Mouse (Mus musculus): ENCODE results near the gene Vps8.
A peak's percentile ranks its signal among the peaks of the same experiment; 100 is the strongest.
"Not testable (repeated sequence)": the region's sequence is repeated elsewhere in the genome, so short reads cannot be mapped to it uniquely, and the experiment has no call there.

Gene Vps8

DNA sequence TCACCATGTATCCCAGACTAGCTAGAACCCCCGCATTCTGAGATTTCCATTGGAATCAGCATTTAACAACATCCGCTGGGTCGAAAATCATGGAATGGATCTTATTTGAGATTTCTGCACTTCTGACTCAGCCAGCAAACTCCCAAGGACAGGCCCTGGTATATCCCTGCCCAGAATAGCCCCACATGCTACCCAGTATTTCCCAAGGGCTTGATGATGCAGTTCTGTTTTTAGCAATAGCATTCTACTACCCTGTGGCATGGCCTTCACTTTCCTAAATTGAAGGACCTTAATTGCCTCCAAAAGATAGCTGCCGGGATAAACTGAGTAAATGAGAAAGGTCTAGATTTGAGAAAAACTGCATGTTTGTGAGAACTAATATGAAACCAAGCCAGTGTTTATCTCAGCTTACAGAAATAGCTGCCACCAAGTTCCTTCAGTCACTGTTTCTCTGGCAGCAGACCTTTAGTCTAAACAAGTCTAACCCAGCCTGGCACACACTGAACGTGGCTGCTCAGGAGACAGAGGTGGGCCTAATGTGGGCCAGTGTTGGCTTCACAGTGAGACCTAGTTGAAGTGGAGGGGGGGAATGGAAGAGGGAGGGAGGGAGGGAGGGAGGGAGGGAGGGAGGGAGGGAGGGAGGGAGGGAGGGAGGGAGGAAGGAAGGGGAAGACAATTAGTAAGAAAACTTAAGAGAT is 213.4 kb downstream of the Vps8 start:
- no peak for DNase-seq

DNA sequence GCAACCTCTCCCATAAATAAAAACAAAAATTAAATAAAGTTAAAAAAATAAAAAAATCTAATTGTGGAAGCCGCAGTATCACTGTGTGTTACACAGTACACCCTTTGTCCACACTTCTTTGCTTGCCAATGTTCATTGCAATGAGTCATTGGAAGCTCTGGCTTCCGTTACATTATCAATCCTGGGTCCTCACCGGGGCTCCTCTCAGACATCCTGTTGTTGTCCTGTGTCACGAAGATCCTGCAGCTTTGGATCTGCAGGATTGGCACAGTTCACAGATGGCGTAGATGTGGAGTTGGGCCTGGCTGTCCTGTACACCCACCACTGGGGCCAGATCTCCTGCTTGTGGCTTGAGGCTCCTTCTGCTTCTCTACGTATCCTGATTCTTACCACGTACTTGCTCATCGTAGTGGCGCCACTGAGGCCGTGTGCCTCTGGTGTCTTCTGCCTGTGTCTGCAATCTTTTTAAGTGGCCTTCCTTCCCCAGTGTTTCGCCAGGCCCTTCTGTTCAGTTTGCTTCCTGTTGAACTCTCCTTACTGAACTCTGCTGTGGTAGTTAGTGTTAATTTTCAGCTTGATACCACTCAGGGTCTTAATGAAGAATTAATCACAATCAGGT is 214.4 kb downstream of the Vps8 start:
- DNase-seq = no peak

DNA sequence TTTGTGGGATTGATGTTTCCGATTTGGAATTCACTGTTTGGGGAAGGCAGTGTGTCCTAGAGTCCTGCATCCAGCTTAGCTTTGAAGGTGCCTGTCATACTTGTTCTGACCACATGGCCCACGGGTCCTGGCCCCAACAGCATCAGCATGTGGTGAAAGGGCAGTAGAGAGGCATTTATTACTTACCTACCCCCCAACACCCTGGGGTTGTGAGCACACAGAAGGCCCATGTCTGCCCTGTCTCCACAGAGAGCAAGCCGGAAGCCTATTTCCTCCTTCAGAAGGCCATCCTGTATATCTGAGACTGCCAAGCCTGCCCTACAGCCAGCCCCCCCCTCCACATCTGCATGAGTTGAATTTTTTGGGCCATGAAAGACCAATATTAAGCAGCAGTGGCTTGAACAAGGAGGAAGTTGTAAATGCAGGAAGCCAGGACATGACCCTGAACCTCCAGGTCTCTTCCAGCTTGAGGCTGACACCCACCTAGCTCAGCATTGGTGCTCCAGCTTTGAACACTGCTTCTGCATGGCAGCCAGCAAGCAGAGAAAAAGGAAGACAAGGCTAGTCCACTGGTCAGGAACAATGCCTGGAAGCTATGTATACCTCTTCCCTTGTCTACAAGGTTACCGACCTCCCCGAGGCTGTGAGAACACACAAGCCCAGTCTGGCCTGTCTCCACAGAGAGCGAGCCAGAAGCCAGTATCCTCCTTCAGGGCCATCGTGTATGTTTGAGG is 218.0 kb downstream of the Vps8 start:
- DNase-seq = no peak

DNA sequence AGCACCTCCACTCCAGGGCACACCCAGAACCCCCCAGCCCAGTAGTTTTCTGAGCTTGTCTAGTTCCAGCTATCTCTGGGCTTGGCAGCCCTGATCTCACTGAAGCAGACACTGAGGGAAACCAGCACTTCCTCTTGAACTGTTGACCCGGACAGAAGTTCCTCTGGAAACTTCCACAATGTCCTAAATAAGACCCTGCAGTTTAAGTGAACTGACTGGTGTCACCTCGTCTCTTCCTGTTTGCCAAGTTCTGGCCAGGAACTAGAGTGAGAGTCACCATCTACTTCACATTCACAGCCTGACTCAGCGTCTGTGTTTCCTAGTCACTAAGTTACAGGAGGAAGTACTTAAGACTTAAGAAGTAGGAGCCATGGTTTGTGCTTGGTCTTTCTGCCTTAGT is 219.0 kb downstream of the Vps8 start:
- no peak for DNase-seq

DNA sequence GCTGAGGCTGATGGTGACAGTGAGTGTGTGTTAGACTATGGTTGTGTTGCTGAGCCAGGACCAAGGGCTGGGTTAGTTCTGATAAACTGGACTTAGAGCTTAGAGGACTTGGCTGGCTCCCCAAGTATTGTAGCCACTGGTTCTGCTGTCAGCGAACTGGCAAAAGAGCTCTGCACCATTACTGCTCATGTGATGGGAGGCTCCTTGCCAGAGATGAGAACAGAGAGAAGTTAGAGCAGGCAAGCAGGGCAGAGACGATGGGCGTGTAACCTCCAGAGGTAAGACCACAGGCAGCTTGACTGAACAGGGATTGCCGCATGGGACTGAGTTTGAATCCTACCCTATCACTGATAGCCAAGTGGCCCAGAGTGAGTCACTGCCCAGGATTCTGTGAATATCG is 220.0 kb downstream of the Vps8 start:
- DNase-seq = no peak

DNA sequence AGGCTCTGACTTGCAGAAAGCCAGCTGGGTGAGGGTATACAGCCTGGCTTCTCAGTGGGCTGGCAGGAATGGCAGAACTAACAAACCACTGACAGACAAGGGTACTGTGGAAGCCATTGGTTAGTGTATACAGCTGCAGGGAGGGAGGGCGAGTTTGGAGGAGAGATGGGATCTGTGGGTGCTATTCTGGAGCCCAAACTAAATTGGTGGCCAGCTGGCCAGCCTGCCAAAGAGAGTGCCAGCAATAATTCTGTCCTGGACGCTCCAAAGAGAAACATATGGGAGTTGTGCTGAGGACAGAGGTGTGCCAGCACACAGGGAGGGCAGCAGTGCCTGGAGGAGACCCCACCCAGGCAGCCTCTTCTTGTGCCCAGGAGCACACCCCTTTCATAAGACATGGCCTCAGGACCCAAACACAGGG is 220.7 kb downstream of the Vps8 start:
- no peak for DNase-seq

DNA sequence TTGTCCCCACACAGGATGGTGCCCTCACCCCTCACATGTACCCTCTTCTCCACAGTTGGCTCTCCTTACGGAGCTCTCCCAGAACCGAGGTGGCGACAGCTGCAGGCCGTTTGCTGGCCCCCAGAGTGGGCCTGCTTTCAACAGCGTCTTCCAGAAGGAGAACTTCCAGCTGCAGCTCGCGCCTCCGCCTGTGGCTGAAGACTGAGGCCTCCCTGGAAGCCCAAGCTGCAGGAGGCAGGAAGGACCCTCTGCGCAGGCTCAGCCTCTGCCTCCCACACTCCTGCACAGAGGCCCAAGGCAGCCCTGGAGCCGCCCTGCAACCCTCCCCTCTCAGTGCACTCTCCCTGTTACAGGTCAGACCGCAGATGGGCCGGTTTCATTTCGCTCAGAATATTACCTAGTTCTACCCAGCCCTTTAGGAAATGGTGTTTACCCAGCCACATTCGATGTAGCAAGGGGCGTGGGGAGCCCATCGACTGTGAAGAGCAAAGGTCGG is 221.2 kb downstream of the Vps8 start:
- no peak for DNase-seq

DNA sequence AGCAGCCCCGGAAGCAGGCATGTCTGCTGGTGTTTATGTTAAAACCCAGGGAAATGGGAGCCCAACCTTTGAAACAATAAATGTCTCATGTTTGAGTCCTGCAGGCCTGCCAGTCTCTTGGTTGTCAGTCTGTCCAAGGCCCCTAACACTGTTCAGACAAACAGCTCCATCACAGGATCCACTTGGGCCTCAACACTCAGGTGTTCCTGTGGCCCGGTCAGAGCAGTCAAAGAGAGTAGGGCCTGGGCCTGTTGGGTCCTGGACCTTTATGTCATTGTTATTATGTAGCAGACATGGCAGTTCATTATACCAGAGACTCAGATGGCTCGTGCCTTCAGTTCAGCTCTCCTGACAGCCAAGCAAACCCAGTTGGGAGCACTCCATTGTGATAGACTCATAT is 221.7 kb downstream of the Vps8 start:
- DNase-seq = no peak

DNA sequence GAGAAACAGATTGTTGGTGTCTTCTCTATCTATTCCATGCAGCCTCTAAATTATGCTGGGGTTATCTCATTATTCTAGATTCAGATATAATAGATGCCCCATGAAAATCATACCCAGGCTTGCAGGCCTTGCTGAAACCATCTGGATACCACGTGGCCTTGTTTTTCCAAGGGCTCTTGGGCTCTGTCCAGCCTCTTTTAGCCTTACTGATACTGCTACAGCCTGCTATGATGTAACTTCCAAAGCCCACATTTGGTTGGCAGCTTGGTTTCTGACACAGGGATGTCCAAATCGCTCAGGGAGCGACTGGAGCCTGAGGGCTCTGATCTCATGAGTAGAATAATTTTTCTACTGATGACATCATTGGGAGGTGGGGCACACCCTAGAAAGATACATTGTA is 223.0 kb downstream of the Vps8 start:
- DNase-seq = no peak

DNA sequence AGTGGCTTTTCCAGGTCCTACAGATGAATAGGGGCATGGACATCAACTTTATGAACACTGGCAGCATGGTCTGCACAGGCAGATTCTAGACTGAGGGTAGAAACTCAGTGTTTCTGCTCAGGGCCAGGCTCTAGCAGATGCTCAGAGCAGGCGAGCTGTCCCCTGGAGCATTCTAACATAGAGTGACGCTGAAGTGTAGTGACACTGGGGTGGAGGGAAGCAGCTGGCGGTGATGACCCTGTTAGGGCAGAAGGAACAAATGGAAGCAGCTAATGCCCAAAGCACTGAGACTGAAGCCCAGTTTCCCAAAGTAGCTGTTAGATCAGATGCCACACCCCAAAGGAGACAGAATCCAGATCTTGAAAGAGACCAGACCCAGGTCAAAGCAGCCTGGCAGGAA is 223.6 kb downstream of the Vps8 start:
- no peak for DNase-seq

DNA sequence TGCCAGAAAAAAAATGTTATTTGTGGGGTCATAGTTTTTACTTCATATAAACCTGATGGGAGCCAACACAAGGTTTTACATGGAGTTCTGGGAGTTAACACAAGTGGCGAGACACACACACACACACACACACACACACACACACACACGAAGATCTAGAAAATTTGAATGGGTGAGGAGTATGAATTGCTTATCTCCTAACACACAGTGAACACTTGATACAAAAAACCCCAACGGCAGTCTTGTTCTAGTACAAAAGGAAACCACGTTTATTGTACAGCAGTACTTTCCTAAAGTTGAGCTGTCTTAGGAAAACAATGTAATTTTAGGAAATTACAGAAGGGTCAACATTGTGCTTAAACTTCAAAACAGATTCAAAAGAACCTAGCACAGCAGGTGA is 225.9 kb downstream of the Vps8 start:
- no peak for DNase-seq

DNA sequence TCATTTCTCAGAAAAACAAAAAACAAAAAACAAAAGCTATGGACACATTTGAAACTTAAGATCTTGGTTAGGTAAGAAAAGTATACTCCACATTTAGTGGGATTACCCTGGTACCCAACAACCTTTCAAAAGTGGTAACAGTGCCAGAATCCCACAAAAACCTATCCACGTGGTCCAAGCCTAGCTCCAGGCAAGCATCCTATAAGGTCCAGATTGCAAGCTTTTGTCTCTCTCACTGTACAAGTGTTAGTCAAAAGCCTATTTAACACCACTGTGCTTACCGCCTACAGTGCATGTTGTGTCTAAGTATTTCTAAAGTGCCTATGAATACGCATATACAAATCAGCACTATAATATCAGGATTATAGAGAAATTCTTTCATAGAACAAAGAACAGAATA is 227.4 kb downstream of the Vps8 start:
- DNase-seq = no peak

DNA sequence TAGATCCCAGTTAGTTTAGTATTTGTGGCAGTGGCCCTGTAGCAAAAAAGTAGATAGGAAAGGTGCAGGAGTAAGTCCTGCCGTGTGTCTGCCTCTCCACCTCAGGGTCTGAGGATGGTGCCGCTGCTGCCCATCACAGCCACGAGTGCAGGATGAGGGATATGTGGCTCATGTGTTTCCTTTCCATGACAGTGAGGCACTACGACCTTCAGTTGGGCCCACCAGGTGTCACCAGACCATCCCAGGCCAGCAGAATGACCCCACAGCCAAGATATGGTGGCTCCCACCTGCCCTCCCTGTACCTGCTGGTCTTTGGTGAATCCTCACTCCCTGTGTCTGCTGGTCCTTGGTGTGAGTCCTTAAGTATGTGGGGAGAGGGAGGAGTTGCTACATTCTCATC is 228.2 kb downstream of the Vps8 start:
- no peak for DNase-seq

DNA sequence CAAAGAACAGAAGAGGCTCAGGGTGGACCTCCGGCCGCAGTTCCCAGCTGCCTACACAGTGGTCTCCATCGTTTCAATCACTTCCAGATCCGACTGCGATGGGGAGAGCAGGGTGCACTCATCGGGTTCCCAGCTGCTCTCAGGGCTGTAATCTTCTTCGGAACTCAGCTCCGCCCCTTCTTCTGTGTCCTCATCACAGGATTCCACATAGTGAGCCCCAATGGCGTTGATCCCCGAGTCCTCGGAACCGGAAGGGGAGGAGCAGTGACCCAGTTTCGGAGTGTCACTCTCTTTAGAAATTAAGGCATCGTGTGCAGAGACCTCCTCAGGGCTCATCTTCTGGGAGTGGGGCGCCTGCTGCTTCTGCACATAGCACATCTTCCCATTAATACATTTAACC is 230.2 kb downstream of the Vps8 start:
- DNase-seq = no peak

DNA sequence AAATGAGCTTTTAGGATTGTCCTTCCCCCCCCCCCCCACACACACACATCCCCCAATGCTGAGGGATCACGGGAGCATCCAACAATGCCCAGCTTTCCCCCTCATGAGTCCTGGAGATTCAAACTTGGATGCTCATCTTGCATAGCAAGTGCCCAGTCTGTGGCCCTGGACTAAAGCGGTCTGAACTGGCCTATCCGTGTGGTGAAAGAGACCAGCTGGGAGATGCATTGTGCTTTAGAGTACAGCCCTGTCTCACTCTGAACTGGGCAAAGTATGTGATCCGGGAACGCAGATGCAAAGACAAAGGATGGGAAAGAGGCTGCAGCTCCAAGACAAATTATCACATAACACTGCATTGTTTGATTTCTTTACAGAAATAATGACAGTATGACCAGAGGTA is 231.5 kb downstream of the Vps8 start:
- no peak for DNase-seq

DNA sequence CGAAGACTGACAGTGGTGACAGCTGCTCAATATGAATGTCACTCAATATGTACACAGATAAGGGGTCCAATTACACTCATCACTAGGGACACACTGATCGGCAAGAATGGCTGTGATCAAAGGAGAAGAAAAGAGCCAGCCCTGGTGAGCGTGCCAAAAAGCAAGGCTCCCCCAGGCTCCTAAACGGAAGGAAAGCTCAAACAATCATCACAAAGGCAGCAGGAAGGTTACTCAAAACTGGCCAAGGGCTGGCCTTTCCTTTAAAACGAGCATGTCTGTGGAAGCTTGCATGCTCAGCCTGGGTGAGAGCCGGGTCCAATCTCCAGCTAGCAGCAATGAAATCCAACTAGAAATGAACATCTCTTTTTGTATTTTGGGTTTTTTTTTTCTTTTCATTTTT is 232.4 kb downstream of the Vps8 start:
- DNase-seq = no peak

DNA sequence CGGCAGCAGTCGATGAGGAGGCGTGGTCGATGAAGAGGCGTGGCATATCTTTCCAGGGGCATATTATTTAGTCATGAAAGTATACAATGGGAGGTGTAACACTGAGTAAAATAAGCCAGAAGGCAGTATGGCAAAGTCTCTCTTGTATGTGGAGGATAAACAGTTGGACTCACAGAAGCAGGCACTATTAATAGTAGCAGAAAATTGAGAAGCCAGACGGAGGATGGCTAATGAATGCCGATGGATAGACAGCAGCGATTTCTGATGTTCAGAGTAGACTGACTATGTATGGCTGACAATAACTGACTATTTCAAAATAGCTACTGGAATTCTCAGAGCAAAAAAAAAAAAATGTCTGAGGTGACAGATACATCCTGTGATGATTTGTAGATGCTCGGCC is 233.0 kb downstream of the Vps8 start:
- no peak for DNase-seq

DNA sequence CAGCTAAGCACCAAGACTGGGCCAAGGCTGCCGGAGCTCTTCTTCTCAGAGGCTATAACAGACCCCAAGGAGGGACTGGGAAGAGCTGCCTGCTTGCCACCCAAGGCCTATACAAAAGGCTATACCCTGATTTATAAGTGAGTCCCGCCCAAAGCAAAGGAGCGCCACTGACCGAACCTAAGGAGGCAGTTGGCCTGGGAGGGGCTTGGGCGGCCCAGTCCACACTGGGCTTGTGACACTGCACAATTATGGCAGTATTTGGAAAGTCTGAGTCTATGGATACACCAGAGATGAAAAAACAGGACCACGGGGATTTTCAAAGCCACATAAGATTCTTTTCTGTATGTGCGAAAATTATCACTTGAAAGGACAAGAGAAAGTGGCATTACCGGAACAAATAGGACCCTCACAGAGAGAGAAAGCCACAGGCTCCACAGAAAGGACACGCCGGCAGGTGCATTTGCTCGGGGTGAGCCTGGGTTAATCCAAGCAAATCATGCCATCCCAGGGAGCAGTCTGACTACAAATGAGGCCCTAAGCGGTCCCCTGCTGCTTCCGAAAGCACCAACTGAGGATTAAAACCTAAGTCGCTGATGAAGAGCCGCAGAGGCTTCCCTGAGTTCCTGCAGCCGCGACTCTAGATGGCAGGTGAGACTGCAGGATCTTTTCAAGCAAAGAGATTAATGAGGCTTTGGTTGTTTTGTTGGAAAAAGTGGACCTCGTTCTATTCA is 241.9 kb downstream of the Vps8 start:
- no peak for DNase-seq

DNA sequence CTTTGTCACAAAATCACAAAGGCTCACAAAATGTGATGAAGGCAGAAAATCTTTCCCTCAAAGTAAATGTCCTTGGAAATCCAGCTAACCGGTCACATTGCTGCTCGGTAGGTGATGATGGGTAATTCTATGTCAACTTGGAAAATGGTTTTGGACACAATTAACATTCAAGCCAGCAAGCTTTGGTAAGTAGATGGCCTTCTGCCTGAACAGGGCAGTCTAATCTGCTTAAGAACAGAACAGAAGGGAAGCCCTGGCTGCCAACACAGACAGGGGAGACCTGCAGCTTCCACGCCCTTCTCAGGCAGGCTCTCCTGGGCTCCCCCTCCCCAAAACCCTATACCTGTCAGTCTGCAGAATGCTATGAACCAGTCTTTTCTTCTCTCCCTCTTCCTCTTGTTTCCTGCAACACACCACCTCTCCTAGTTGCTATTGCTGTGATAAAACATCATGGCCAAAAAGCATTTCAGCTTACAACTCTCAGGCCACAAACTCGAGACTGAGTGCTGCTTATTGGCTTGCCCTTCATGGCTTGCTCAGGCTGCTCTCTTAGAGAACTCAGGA is 242.6 kb downstream of the Vps8 start:
- DNase-seq = peak; percentile 31

DNA sequence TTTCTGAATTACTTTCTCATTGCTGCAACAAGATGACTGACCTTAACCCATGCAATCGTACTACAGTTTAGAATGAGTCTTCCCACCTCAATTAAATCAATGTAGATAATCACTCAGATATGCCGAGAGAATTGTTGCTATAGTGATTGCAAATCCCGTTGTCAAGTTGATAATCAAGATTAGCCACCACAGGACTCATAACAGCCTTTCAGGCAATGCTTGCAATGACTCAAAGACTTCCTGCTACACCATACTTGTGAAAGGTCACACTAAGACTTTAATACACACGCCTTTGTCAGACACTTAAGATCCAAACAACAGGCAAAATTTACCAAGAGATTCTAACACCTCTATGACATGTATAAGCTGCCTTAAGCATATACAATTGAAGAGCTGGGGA is 249.0 kb downstream of the Vps8 start:
- DNase-seq = no peak

DNA sequence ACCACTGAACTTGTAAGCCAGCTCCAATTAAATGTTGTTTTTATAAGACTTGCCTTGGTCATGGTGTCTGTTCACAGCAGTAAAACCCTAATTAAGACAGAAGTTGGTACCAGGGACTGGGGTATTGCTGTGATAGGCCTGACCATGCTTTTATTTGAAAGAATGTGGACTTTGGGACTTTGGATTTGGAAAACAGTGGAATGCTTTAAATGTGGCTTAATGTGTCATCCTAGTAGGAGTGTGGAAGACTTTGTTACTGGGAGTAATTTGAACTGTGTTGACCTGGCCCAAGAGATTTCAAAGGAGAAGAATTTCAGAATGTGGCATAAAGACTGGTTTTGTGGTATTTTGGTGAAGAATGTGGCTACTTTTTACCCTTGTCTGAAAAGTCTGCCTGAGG is 250.1 kb downstream of the Vps8 start:
- not testable (repeated sequence) for DNase-seq

DNA sequence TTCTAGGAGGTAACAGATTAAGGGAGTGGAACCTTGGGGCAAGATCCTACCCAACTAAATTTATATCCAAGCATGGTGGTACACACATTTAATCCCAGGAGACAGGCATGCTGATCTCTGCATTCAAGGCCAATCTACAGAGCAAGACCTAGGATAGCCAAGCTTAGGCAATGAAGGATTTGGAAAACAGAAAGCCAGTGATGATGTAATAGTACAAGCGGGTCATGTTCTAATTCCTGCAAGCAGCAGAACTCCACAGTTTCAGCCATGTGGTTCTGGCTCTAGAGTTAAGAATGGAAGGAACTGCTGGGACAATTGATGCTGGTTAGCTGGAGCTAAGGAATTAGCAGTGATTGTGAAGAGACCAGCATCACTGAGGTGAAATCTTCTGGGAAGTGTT is 250.7 kb downstream of the Vps8 start:
- DNase-seq = not testable (repeated sequence)

DNA sequence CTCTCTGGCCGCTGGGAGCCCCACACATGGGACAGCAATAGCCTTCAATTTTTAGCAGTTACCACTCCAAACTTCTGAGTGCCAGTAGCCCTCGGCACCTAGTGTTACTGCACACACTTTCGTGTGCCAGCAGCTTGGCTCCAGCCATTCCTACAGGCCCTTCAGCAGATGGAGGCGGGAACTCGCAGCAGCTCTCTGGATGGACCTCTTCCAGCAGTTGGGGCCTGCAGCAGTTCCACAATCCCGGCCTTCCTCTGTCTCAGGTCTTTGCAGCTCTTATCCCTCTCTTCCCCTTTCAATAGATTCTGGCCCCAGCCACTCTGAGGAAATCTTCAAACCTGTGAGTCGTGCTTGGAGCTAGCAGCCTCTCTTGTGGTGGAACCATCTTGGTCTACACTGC is 253.9 kb downstream of the Vps8 start:
- no peak for DNase-seq

All from cerebellum, adult 9-11 months (tissue).